Mouse (Mus musculus) hematopoietic stem cell, adult 5-6 weeks (primary cell): ENCODE measurements around the gene Dlk2. TPM values are rescaled to one million over a fixed set of nuclear protein-coding genes. Genes with fewer than 3 reads are reported as not detected.

Experiments
- ATAC-seq, 2 experiments: fragments of 125-278 bp in 1 of 2; replicated peaks in 1 of 2; 2 replicates each; pipeline ENCODE4 v1.8.0; 2016 to 2017; ENCODE audit warnings: inconsistent platforms in 2 of 2, mild to moderate bottlenecking in 2 of 2, moderate number of reproducible peaks in 2 of 2, low read depth in 1 of 2, moderate TSS enrichment in 1 of 2; ENCODE audit not compliant: low FRiP score in 2 of 2, poor library complexity in 2 of 2, severe bottlenecking in 2 of 2, insufficient read depth in 1 of 2, low TSS enrichment in 1 of 2
- total RNA-seq: library from RNA; stranded (forward); fragments of 172-1452, 232-1000 nt; gene quantifications from 2 replicates; pipeline ENCODE4 v1.2.3, GENCODE M21; 2017

Dlk2 gene
- total RNA-seq, 1 experiment from 2014 or later = not detected

GRCm38 (mm10) chr17:46298220-46298913 lies 1.1 kb downstream of the Dlk2 start:
- peak; percentile 79 to 84 for ATAC-seq

- ATAC-seq = no peak
Observed at GRCm38 (mm10) chr17:46301892-46302291, 4.7 kb downstream of the Dlk2 start.

- ATAC-seq = no peak
Observed at GRCm38 (mm10) chr17:46304184-46304583, 7.0 kb downstream of the Dlk2 start.

GRCm38 (mm10) chr17:46306956-46307355 lies 9.7 kb downstream of the Dlk2 start:
- ATAC-seq = no peak

GRCm38 (mm10) chr17:46309835-46310234 lies 12.6 kb downstream of the Dlk2 start:
- no peak for ATAC-seq

- no peak for ATAC-seq
Observed at GRCm38 (mm10) chr17:46310515-46310914, 13.3 kb downstream of the Dlk2 start.

GRCm38 (mm10) chr17:46313135-46313715 lies 16.0 kb downstream of the Dlk2 start:
- ATAC-seq = no peak

- ATAC-seq = no peak
Observed at GRCm38 (mm10) chr17:46315813-46316212, 18.6 kb downstream of the Dlk2 start.

GRCm38 (mm10) chr17:46320492-46320891 lies 23.3 kb downstream of the Dlk2 start:
- no peak for ATAC-seq

GRCm38 (mm10) chr17:46322046-46322823 lies 25.0 kb downstream of the Dlk2 start:
- ATAC-seq = no peak

GRCm38 (mm10) chr17:46327413-46327905 lies 30.2 kb downstream of the Dlk2 start:
- no peak for ATAC-seq

GRCm38 (mm10) chr17:46327906-46328534 lies 30.8 kb downstream of the Dlk2 start, which contains the start of gene Abcc10:
Gene Abcc10 (minus strand): TSS chr17:46328352.
- ATAC-seq = peak; percentile 98 to 99

GRCm38 (mm10) chr17:46328723-46329122 lies 31.5 kb downstream of the Dlk2 start:
- no peak for ATAC-seq

GRCm38 (mm10) chr17:46336475-46336874 lies 39.3 kb downstream of the Dlk2 start:
- no peak for ATAC-seq

GRCm38 (mm10) chr17:46341208-46341607 lies 44.0 kb downstream of the Dlk2 start:
- ATAC-seq = peak; percentile 82 to 84

- no peak for ATAC-seq
Observed at GRCm38 (mm10) chr17:46351026-46351700, 53.9 kb downstream of the Dlk2 start.
